Mouse (Mus musculus) lung, postnatal 4 days (tissue): ENCODE measurements around the gene Abcc3.

Experiments used
- DNase-seq, 2 experiments: peaks; one replicate each; pipeline ENCODE4 v3.0.0; 2021

Abcc3 gene

GRCm38 (mm10) chr11:94350337-94350736, 42.5 kb downstream of the Abcc3 start:
- peak in 1 of 2 experiments; percentile 16 for DNase-seq

- no peak for DNase-seq
Measured at GRCm38 (mm10) chr11:94349839-94350238, 43.0 kb downstream of the Abcc3 start.

GRCm38 (mm10) chr11:94347063-94347575, 45.7 kb downstream of the Abcc3 start:
- no peak for DNase-seq

GRCm38 (mm10) chr11:94346611-94347010, 46.2 kb downstream of the Abcc3 start:
- no peak for DNase-seq

- DNase-seq, result no peak
Measured at GRCm38 (mm10) chr11:94345926-94346325, 46.9 kb downstream of the Abcc3 start.

GRCm38 (mm10) chr11:94344470-94344869, 48.3 kb downstream of the Abcc3 start:
- no peak for DNase-seq

GRCm38 (mm10) chr11:94343955-94344358, 48.8 kb downstream of the Abcc3 start:
- DNase-seq, result no peak

GRCm38 (mm10) chr11:94342114-94342905, 50.5 kb downstream of the Abcc3 start:
- no peak for DNase-seq

- DNase-seq, result peak; percentile 66 to 85
Measured at GRCm38 (mm10) chr11:94340948-94341933, 51.6 kb downstream of the Abcc3 start.

GRCm38 (mm10) chr11:94339732-94340585, 52.8 kb downstream of the Abcc3 start:
- DNase-seq, result peak; percentile 67 to 73

- no peak for DNase-seq
Measured at GRCm38 (mm10) chr11:94338347-94338746, 54.5 kb downstream of the Abcc3 start.

- DNase-seq, result no peak
Measured at GRCm38 (mm10) chr11:94336551-94336950, 56.2 kb downstream of the Abcc3 start.

GRCm38 (mm10) chr11:94334386-94334968, 58.3 kb downstream of the Abcc3 start:
- no peak for DNase-seq

- no peak for DNase-seq
Measured at GRCm38 (mm10) chr11:94332726-94333125, 60.1 kb downstream of the Abcc3 start.

- DNase-seq, result no peak
Measured at GRCm38 (mm10) chr11:94330211-94330610, 62.6 kb downstream of the Abcc3 start.

- peak; percentile 73 to 76 for DNase-seq
Measured at GRCm38 (mm10) chr11:94329270-94329891, 63.4 kb downstream of the Abcc3 start.

- no peak for DNase-seq
Measured at GRCm38 (mm10) chr11:94328644-94329025, 64.2 kb downstream of the Abcc3 start.

- DNase-seq, result peak; percentile 95 to 96
Measured at GRCm38 (mm10) chr11:94327693-94328643, 64.8 kb downstream of the Abcc3 start, which contains the start of gene Ankrd40. Ankrd40 (plus strand) TSS chr11:94328001.

- no peak for DNase-seq
Measured at GRCm38 (mm10) chr11:94326961-94327411, 65.8 kb downstream of the Abcc3 start.

- no peak for DNase-seq
Measured at GRCm38 (mm10) chr11:94324618-94325017, 68.2 kb downstream of the Abcc3 start.
